Mouse (Mus musculus) liver, embryonic 16.5 days (tissue): ENCODE measurements at regions not wholly inside any gene's neighbourhood (a gene's known extent, or its start where the extent isn't known, plus 50 kb on each side); places are given as distances from the start of the nearest gene placed in this dataset.
A peak's percentile ranks its signal among the peaks of the same experiment; 100 is the strongest.

Experiments used
- ATAC-seq: fragments of 200-750 bp; cut with Nextera tagmentation; 2 replicates; pipeline ENCODE4 v1.8.0; 2017; ENCODE audit warnings: low read depth, mild to moderate bottlenecking, moderate number of reproducible peaks, moderate library complexity
- H3K27ac ChIP-seq: fragments of 300-500 bp; sonication (generic); 2 replicates; pipeline ENCODE4 v1.5.1; 2014; ENCODE audit warnings: mild to moderate bottlenecking, low read length
- H3K27me3 ChIP-seq: fragments of 300-500 bp; sonication (generic); 2 replicates; pipeline ENCODE4 v1.6.1; 2014; ENCODE audit warnings: low read depth, low read length, mixed read lengths; ENCODE audit not compliant: control insufficient read depth, insufficient read depth
- H3K36me3 ChIP-seq: fragments of 300-500 bp; sonication (generic); 2 replicates; pipeline ENCODE4 v1.6.1; 2014; ENCODE audit warnings: mild to moderate bottlenecking; ENCODE audit not compliant: control insufficient read depth, insufficient read depth
- H3K4me1 ChIP-seq: fragments of 300-500 bp; sonication (generic); 2 replicates; pipeline ENCODE4 v1.6.1; 2014; ENCODE audit warnings: low read depth, low read length, mixed read lengths; ENCODE audit not compliant: control insufficient read depth
- H3K4me2 ChIP-seq: fragments of 300-500 bp; sonication (generic); 2 replicates; pipeline ENCODE4 v1.6.1; 2014; ENCODE audit warnings: low read depth, low read length, mixed read lengths
- H3K4me3 ChIP-seq: fragments of 300-500 bp; sonication (generic); 2 replicates; pipeline ENCODE4 v1.5.1; 2014; ENCODE audit warnings: low read depth, mild to moderate bottlenecking, low read length
- H3K9ac ChIP-seq: fragments of 300-500 bp; sonication (generic); 2 replicates; pipeline ENCODE4 v1.6.1; 2014; ENCODE audit warnings: low read depth, low read length
- H3K9me3 ChIP-seq: fragments of 300-500 bp; sonication (generic); replicated peaks from 2 replicates; pipeline ENCODE4 v1.6.1; 2016; ENCODE audit warnings: low read length; ENCODE audit not compliant: control insufficient read depth
- WGBS: fragments of 180-500 bp; shearing (Covaris S2); extraction: QIAGEN DNeasy Blood & Tissue Kit; methylation state at CpG from one replicate; pipeline ENCODE4 v1.1.7; 2014; ENCODE audit not compliant: insufficient replicate concordance; 5-methylcytosine and 5-hydroxymethylcytosine counted together

DNA sequence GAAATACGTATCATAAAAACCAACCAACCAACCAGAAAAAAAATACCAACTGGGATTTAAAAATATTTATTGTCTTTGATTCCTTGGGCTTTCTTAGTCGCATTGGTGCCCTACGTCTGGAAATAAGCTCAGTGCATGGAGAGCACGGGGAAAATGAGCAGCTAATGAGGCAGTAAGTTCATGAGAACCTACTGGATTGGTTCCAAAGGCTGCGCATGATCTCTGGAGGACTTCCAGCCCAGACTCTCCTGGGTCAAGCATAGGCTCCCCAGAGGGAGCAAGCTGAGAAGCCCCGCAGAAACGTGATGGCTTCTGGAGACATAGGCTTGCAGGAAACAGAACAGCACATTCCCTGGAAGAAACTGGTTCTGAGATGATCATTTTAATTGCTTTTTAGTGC, 83.4 kb upstream of the Magi3 start:
- 70% methylated on average over 7 of the region's 7 CpGs for WGBS
- H3K27me3 ChIP-seq = no peaks in the 10 kb centered on the region
- no peak overlapping the region for H3K4me3 ChIP-seq
- H3K27ac ChIP-seq = no peak overlapping the region
- H3K9me3 ChIP-seq = no peaks in the 10 kb centered on the region
- H3K36me3 ChIP-seq = no peaks in the 10 kb centered on the region
- no peak overlapping the region for H3K4me2 ChIP-seq
- H3K4me1 ChIP-seq = no peaks in the 10 kb centered on the region
- no peak overlapping the region for H3K9ac ChIP-seq
- no peak for ATAC-seq

DNA sequence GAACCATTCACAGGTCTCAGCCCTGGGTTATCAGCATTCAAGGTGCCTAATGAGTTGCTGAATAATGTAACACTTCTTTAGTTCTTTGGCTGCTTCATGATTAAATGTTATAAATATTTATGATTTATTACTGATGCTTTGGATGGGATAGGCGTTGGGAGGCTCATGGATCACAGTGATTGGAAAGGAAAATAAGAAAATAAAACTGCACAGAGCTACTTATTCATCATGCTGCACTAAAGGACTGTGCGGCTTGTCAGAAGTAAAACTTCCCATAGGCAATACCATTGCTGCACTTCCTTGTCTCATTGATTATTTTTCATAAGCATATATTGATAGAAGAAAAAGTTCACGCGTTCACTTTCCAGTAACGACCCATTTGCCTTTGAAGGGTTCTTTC, 80.0 kb upstream of the Magi3 start:
- Histone ChIP-seq H3K9ac (no peak overlapping the region), H3K4me1 (no peaks in the 10 kb centered on the region), H3K4me3 (no peak overlapping the region), H3K27ac (no peak overlapping the region), H3K36me3 (no peaks in the 10 kb centered on the region), H3K27me3 (no peaks in the 10 kb centered on the region), H3K4me2 (no peak overlapping the region), H3K9me3 (no peaks in the 10 kb centered on the region)
- WGBS = 79% methylated on average over 5 of the region's 5 CpGs
- no peak for ATAC-seq

DNA sequence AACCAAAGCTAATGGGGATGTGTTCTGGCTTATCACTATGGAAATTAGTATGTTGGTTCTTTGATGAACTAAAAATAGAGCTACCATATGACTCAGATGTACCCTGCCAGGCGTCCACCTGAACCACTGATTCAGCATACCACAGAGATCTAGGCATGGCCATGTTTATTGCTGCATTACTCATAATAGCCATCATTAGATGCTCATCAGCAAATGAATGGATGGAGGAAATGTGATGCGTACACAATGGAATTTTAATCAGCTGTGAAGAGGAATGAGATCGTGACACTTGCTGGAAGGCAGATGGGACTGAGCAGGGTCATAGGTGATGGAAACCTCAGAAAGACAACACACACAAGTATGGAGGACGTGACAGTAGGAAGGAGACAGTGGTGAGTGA, 78.7 kb upstream of the Magi3 start:
- Histone ChIP-seq H3K27ac (no peak overlapping the region), H3K27me3 (no peaks in the 10 kb centered on the region), H3K9ac (no peak overlapping the region), H3K4me2 (no peak overlapping the region), H3K36me3 (no peaks in the 10 kb centered on the region), H3K4me3 (no peak overlapping the region), H3K4me1 (no peaks in the 10 kb centered on the region), H3K9me3 (no peaks in the 10 kb centered on the region)
- WGBS = 60% methylated on average over 4 of the region's 4 CpGs
- no peak for ATAC-seq

DNA sequence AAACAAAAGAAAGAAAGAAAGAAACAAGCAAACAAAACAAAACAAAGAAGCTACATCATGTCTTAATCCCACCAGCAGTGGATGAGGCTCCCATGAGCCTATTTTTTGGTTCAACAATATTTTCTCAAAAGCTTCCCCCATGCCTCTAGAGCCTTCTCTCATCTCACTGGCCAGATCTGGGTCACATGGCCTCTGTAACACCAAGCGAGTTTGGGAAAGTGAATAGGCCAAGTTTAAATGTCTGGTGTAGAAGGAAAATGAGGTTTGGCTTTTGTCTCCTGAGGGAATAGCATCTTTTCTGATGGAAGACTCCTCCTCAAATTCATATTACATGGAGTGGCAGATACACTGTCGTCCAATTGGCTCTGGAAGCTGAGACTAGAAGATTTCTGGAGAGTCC, 78.2 kb upstream of the Magi3 start:
- Histone ChIP-seq H3K4me3 (no peak overlapping the region), H3K9ac (no peak overlapping the region), H3K27me3 (no peaks in the 10 kb centered on the region), H3K9me3 (no peaks in the 10 kb centered on the region), H3K4me2 (no peak overlapping the region), H3K36me3 (no peaks in the 10 kb centered on the region), H3K27ac (no peak overlapping the region), H3K4me1 (no peaks in the 10 kb centered on the region)
- ATAC-seq = no peak
- WGBS = 50% methylated on average over 2 of the region's 2 CpGs

GRCm38 (mm10) chr3:104297112-104297511, 76.9 kb upstream of the Magi3 start:
- Histone ChIP-seq H3K9me3 (no peaks in the 10 kb centered on the region), H3K4me1 (no peaks in the 10 kb centered on the region), H3K36me3 (no peaks in the 10 kb centered on the region), H3K4me2 (no peak overlapping the region), H3K9ac (no peak overlapping the region), H3K27me3 (no peaks in the 10 kb centered on the region), H3K27ac (no peak overlapping the region), H3K4me3 (no peak overlapping the region)
- no peak for ATAC-seq
- WGBS = 39% methylated on average over 6 of the region's 6 CpGs

DNA sequence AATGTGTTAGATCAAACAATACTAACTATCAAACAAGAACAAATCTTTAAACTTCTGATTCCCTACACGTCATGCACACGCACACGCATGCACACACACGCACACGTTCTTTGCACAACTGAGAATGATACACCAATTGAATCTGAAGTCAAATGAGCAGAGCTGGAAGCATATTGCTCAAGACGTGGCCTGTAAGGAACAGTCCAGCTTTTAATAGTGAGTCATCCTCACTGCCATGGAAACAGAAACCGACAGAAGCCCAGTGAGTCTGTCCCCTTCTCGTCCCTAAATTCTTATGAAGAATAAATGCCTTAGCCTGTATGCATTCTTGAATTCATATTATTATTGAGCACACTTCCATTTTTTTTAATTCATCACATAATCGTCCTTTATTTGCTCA, 75.7 kb upstream of the Magi3 start:
- no peak for ATAC-seq
- no peaks in the 10 kb centered on the region for H3K27me3 ChIP-seq
- H3K4me2 ChIP-seq = no peak overlapping the region
- no peaks in the 10 kb centered on the region for H3K36me3 ChIP-seq
- no peak overlapping the region for H3K9ac ChIP-seq
- H3K4me1 ChIP-seq = no peaks in the 10 kb centered on the region
- H3K27ac ChIP-seq = no peak overlapping the region
- H3K9me3 ChIP-seq = no peaks in the 10 kb centered on the region
- H3K4me3 ChIP-seq = no peak overlapping the region
- WGBS = 63% methylated on average over 9 of the region's 9 CpGs

GRCm38 (mm10) chr3:104295015-104295719, 75.0 kb upstream of the Magi3 start:
- H3K4me2 ChIP-seq = no peak overlapping the region
- no peaks in the 10 kb centered on the region for H3K4me1 ChIP-seq
- no peaks in the 10 kb centered on the region for H3K36me3 ChIP-seq
- H3K27me3 ChIP-seq = no peaks in the 10 kb centered on the region
- H3K4me3 ChIP-seq = no peak overlapping the region
- ATAC-seq = no peak
- H3K27ac ChIP-seq = no peak overlapping the region
- H3K9ac ChIP-seq = no peak overlapping the region
- 66% methylated on average over 8 of the region's 8 CpGs for WGBS
- H3K9me3 ChIP-seq = no peaks in the 10 kb centered on the region

- WGBS = 64% methylated on average over 3 of the region's 3 CpGs
Measured at GRCm38 (mm10) chr3:104293869-104294268, 73.7 kb upstream of the Magi3 start.

DNA sequence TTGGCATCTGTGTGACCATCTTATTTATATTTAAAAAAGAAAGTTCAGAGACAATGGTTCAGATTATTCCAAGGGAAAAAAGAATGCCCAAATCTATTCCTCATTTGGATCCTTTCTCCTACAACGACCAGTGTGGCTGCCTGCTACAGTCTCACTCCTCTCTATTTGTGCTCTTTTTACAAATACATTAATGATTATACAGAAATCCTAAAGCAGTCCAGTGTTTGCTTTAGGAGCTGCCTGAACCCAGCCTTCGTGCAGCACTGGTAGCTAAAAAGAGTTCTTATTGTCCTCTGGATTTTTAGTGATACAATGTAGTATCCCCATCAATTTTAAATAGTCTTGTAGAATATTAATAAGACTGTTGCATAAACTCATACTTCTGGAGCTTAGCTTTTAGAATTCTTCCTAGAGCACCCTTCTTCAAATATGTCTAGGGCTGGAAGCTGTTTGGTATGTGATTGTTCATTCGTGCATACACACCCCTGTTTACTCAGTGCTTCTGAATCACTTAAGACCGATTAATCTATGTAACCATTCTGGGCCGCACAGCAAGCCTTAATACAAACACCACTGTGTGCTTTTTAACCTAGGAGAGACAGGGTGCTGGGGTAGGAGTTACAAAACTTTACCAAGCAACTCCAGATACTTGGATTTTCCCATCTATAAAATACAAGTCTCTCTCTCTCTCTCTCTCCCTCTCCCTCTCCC, 69.0 kb upstream of the Magi3 start:
- no peaks in the 10 kb centered on the region for H3K9me3 ChIP-seq
- WGBS = 50% methylated on average over 5 of the region's 5 CpGs
- peak overlapping the region; percentile 20; the same call in 1 of the 2 replicates for H3K4me2 ChIP-seq
- no peaks in the 10 kb centered on the region; the same call in 1 of the 2 replicates for H3K4me1 ChIP-seq
- H3K9ac ChIP-seq = no peak overlapping the region
- no peak overlapping the region for H3K4me3 ChIP-seq
- no peaks in the 10 kb centered on the region for H3K36me3 ChIP-seq
- ATAC-seq = peak; percentile 84
- H3K27me3 ChIP-seq = no peaks in the 10 kb centered on the region
- H3K27ac ChIP-seq = 0 out of 2 replicates have a peak overlapping the region, but pooled peaks have one; percentile 10

More at GRCm38 (mm10) chr3:104293869-104294268, 73.7 kb upstream of the Magi3 start:
- Histone ChIP-seq H3K9ac (no peak overlapping the region), H3K4me1 (no peaks in the 10 kb centered on the region), H3K36me3 (no peaks in the 10 kb centered on the region), H3K27me3 (no peaks in the 10 kb centered on the region), H3K4me2 (no peak overlapping the region), H3K9me3 (no peaks in the 10 kb centered on the region), H3K4me3 (no peak overlapping the region), H3K27ac (no peak overlapping the region)
- no peak for ATAC-seq
